Mouse (Mus musculus): ENCODE data around the gene Irf6. TPM values are rescaled to one million over a fixed set of nuclear protein-coding genes. Genes with fewer than 3 reads are reported as not detected.
A peak's percentile ranks its signal among the peaks of the same experiment; 100 is the strongest.

The Irf6 gene
- polyA plus RNA-seq, 1 experiment from 2014 or later: 3.0 TPM

DNA sequence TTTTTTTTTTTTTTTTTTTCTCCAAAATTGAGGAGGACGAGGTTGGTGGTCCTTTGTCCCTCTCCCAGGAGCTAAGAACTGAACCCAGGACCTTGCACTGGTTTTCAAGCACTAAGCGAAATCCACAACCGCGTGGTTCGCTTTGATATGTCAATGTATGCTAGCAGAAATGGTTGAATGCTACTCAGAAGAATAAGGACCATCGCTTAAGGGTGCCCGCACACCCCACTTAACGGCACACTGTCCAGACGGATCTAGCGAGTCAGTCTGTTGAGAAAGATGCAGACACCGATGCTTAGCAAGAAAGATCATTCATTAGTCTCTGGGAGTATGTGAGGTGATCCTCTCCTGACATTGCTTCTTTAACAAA, 22.5 kb upstream of the Irf6 start:
- H3K4me2 ChIP-seq (ENCODE audit: low read depth, low read length, severe bottlenecking): peak overlapping the region; percentile 60
- peaks cover 2% of the 10 kb centered on the region; the same call in 1 of the 2 replicates for H3K36me3 ChIP-seq (ENCODE audit: control insufficient read depth, insufficient read depth, low read length)
- WGBS: 26% methylated on average over 11 of the region's 11 CpGs
- peak overlapping the region; percentile 51 for H3K9ac ChIP-seq (ENCODE audit: low read length)
- H3K27me3 ChIP-seq (ENCODE audit: control insufficient read depth, insufficient read depth, low read length): no peaks in the 10 kb centered on the region
- DNase-seq (ENCODE audit: low spot score): peak; percentile 54
- ATAC-seq (replicated peaks; ENCODE audit: low FRiP score): no peak; the same call in 1 of the 2 replicates
- peak overlapping the region; percentile 97 for H3K4me3 ChIP-seq (ENCODE audit: low read depth, low read length)
- peaks cover 5% of the 10 kb centered on the region; the same call in 1 of the 2 replicates for H3K4me1 ChIP-seq (replicated peaks; ENCODE audit: control insufficient read depth, insufficient read depth, low read length)
- H3K27ac ChIP-seq (ENCODE audit: low read depth, low read length): no peak overlapping the region
- no peaks in the 10 kb centered on the region for H3K9me3 ChIP-seq (ENCODE audit: control insufficient read depth, low read length)

DNA sequence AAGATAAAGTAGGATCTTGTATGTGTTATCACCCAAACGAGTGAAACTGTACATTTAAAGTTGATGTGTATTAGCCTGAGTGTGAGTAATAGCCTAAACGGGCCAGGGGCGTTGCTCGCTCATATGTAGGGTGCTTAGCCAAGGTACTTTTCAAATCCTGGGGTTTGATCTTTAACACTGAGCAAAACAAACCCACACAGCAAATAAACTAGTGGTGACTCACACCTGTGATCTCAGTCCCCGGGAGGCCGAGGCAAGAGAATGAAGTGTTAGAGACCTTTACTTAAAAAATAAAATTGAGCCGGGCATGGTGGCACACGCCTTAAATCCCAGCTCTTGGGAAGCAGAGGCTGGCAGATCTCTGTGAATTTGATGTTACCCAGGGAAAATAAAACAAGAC, 22.1 kb upstream of the Irf6 start:
- Histone ChIP-seq H3K4me2 (ENCODE audit: low read depth, low read length, severe bottlenecking) (peak overlapping the region; percentile 60; the same call in 1 of the 2 replicates), H3K4me3 (ENCODE audit: low read depth, low read length) (peak overlapping the region; percentile 97; the same call in 1 of the 2 replicates), H3K36me3 (ENCODE audit: control insufficient read depth, insufficient read depth, low read length) (peaks cover 2% of the 10 kb centered on the region; the same call in 1 of the 2 replicates), H3K27ac (ENCODE audit: low read depth, low read length) (no peak overlapping the region), H3K4me1 (replicated peaks; ENCODE audit: control insufficient read depth, insufficient read depth, low read length) (peaks cover 5% of the 10 kb centered on the region; the same call in 1 of the 2 replicates), H3K9me3 (ENCODE audit: control insufficient read depth, low read length) (no peaks in the 10 kb centered on the region), H3K9ac (ENCODE audit: low read length) (peak overlapping the region; percentile 51), H3K27me3 (ENCODE audit: control insufficient read depth, insufficient read depth, low read length) (no peaks in the 10 kb centered on the region)
- 85% methylated on average over 8 of the region's 8 CpGs for WGBS
- DNase-seq (ENCODE audit: low spot score) (no peak), ATAC-seq (replicated peaks; ENCODE audit: low FRiP score) (no peak; the same call in 1 of the 2 replicates)

- WGBS: 88% methylated on average over 6 of the region's 6 CpGs
- H3K36me3 ChIP-seq (ENCODE audit: control insufficient read depth, insufficient read depth, low read length): peaks cover 2% of the 10 kb centered on the region; the same call in 1 of the 2 replicates
- DNase-seq (ENCODE audit: low spot score) (no peak), ATAC-seq (replicated peaks; ENCODE audit: low FRiP score) (no peak)
- no peak overlapping the region for H3K9ac ChIP-seq (ENCODE audit: low read length)
- H3K4me2 ChIP-seq (ENCODE audit: low read depth, low read length, severe bottlenecking): no peak overlapping the region
- peaks cover 5% of the 10 kb centered on the region; the same call in 1 of the 2 replicates for H3K4me1 ChIP-seq (replicated peaks; ENCODE audit: control insufficient read depth, insufficient read depth, low read length)
- H3K27ac ChIP-seq (ENCODE audit: low read depth, low read length): no peak overlapping the region
- no peaks in the 10 kb centered on the region for H3K27me3 ChIP-seq (ENCODE audit: control insufficient read depth, insufficient read depth, low read length)
- H3K9me3 ChIP-seq (ENCODE audit: control insufficient read depth, low read length): no peaks in the 10 kb centered on the region
- no peak overlapping the region for H3K4me3 ChIP-seq (ENCODE audit: low read depth, low read length)
Observed at GRCm38 (mm10) chr1:193131311-193131948, 21.5 kb upstream of the Irf6 start.

DNA sequence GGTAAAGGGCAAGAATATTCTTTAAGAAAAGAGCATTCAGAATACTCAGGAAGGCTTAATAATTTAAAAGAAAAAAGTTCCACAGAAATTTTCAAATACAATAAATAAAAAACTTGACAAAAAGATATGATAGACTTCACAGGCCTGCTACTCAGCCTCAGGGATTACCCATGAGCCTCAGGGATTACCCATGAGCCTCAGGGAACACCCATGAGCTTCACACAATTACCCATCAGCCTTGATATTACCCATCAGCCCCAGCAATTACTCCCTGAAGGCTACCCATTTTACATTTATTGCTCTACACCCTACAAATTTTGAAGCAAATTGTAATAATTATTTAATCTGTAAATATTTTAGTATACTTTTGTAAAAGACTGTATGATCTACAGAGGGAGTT, 20.5 kb upstream of the Irf6 start:
- H3K4me3 ChIP-seq (ENCODE audit: low read depth, low read length): no peak overlapping the region
- no peaks in the 10 kb centered on the region for H3K27me3 ChIP-seq (ENCODE audit: control insufficient read depth, insufficient read depth, low read length)
- DNase-seq (ENCODE audit: low spot score) (no peak), ATAC-seq (replicated peaks; ENCODE audit: low FRiP score) (no peak)
- no peak overlapping the region for H3K9ac ChIP-seq (ENCODE audit: low read length)
- peaks cover 2% of the 10 kb centered on the region; the same call in 1 of the 2 replicates for H3K36me3 ChIP-seq (ENCODE audit: control insufficient read depth, insufficient read depth, low read length)
- H3K4me2 ChIP-seq (ENCODE audit: low read depth, low read length, severe bottlenecking): no peak overlapping the region
- H3K27ac ChIP-seq (ENCODE audit: low read depth, low read length): no peak overlapping the region
- no peaks in the 10 kb centered on the region for H3K9me3 ChIP-seq (ENCODE audit: control insufficient read depth, low read length)
- peaks cover 5% of the 10 kb centered on the region; the same call in 1 of the 2 replicates for H3K4me1 ChIP-seq (replicated peaks; ENCODE audit: control insufficient read depth, insufficient read depth, low read length)

DNA sequence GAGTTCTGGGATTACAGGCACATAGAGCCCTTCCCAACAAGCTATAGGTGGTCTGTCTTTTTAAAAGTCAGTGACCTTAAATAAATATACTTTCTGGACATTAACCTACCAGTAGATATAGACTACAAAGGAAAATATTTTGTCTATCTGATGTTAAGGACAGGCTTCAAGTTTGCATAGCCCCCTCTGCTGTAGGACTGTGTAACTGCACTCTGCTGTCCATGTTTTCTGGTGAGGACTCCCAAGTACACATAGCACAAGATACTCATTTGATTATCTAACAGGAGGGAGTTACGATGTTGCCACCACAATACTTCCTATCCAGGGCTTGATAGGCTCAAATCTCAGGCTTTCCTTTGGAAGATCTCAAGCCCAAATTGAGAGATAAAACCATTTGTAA, 19.2 kb upstream of the Irf6 start:
- Histone ChIP-seq H3K9me3 (ENCODE audit: control insufficient read depth, low read length) (no peaks in the 10 kb centered on the region), H3K4me1 (replicated peaks; ENCODE audit: control insufficient read depth, insufficient read depth, low read length) (peaks cover 5% of the 10 kb centered on the region; the same call in 1 of the 2 replicates), H3K27me3 (ENCODE audit: control insufficient read depth, insufficient read depth, low read length) (no peaks in the 10 kb centered on the region), H3K4me2 (ENCODE audit: low read depth, low read length, severe bottlenecking) (no peak overlapping the region), H3K36me3 (ENCODE audit: control insufficient read depth, insufficient read depth, low read length) (no peaks in the 10 kb centered on the region), H3K27ac (ENCODE audit: low read depth, low read length) (no peak overlapping the region), H3K4me3 (ENCODE audit: low read depth, low read length) (no peak overlapping the region), H3K9ac (ENCODE audit: low read length) (no peak overlapping the region)
- DNase-seq (ENCODE audit: low spot score) (no peak), ATAC-seq (replicated peaks; ENCODE audit: low FRiP score) (no peak)
- WGBS: 83% methylated on average over 1 of the region's 1 CpGs

- DNase-seq (ENCODE audit: low spot score): no peak
Observed at GRCm38 (mm10) chr1:193138087-193138486, 14.8 kb upstream of the Irf6 start.

GRCm38 (mm10) chr1:193138669-193139068, 14.2 kb upstream of the Irf6 start:
- Histone ChIP-seq H3K9me3 (ENCODE audit: control insufficient read depth, low read length) (no peaks in the 10 kb centered on the region), H3K4me1 (replicated peaks; ENCODE audit: control insufficient read depth, insufficient read depth, low read length) (no peaks in the 10 kb centered on the region), H3K4me2 (ENCODE audit: low read depth, low read length, severe bottlenecking) (no peak overlapping the region), H3K9ac (ENCODE audit: low read length) (no peak overlapping the region), H3K27ac (ENCODE audit: low read depth, low read length) (no peak overlapping the region), H3K36me3 (ENCODE audit: control insufficient read depth, insufficient read depth, low read length) (no peaks in the 10 kb centered on the region), H3K4me3 (ENCODE audit: low read depth, low read length) (no peak overlapping the region), H3K27me3 (ENCODE audit: control insufficient read depth, insufficient read depth, low read length) (no peaks in the 10 kb centered on the region)
- 70% methylated on average over 3 of the region's 3 CpGs for WGBS
- no peak for DNase-seq (ENCODE audit: low spot score)
- no peak for ATAC-seq (replicated peaks; ENCODE audit: low FRiP score)

More at GRCm38 (mm10) chr1:193138087-193138486, 14.8 kb upstream of the Irf6 start:
- Histone ChIP-seq H3K4me1 (replicated peaks; ENCODE audit: control insufficient read depth, insufficient read depth, low read length) (no peaks in the 10 kb centered on the region), H3K9ac (ENCODE audit: low read length) (no peak overlapping the region), H3K4me2 (ENCODE audit: low read depth, low read length, severe bottlenecking) (no peak overlapping the region), H3K4me3 (ENCODE audit: low read depth, low read length) (no peak overlapping the region), H3K9me3 (ENCODE audit: control insufficient read depth, low read length) (no peaks in the 10 kb centered on the region), H3K27ac (ENCODE audit: low read depth, low read length) (no peak overlapping the region), H3K27me3 (ENCODE audit: control insufficient read depth, insufficient read depth, low read length) (no peaks in the 10 kb centered on the region), H3K36me3 (ENCODE audit: control insufficient read depth, insufficient read depth, low read length) (no peaks in the 10 kb centered on the region)
- no peak for ATAC-seq (replicated peaks; ENCODE audit: low FRiP score)
- 60% methylated on average over 7 of the region's 7 CpGs for WGBS

GRCm38 (mm10) chr1:193141118-193141517, 11.8 kb upstream of the Irf6 start:
- DNase-seq (ENCODE audit: low spot score): no peak
- no peaks in the 10 kb centered on the region for H3K27me3 ChIP-seq (ENCODE audit: control insufficient read depth, insufficient read depth, low read length)

GRCm38 (mm10) chr1:193142517-193143062, 10.3 kb upstream of the Irf6 start:
- no peaks in the 10 kb centered on the region for H3K4me1 ChIP-seq (replicated peaks; ENCODE audit: control insufficient read depth, insufficient read depth, low read length)
- no peaks in the 10 kb centered on the region for H3K9me3 ChIP-seq (ENCODE audit: control insufficient read depth, low read length)
- no peak overlapping the region for H3K27ac ChIP-seq (ENCODE audit: low read depth, low read length)
- ATAC-seq (replicated peaks; ENCODE audit: low FRiP score): no peak
- no peak overlapping the region for H3K4me2 ChIP-seq (ENCODE audit: low read depth, low read length, severe bottlenecking)
- H3K27me3 ChIP-seq (ENCODE audit: control insufficient read depth, insufficient read depth, low read length): no peaks in the 10 kb centered on the region
- H3K36me3 ChIP-seq (ENCODE audit: control insufficient read depth, insufficient read depth, low read length): no peaks in the 10 kb centered on the region
- H3K9ac ChIP-seq (ENCODE audit: low read length): no peak overlapping the region
- no peak for DNase-seq (ENCODE audit: low spot score)
- WGBS: 87% methylated on average over 8 of the region's 8 CpGs
- H3K4me3 ChIP-seq (ENCODE audit: low read depth, low read length): no peak overlapping the region

More at GRCm38 (mm10) chr1:193141118-193141517, 11.8 kb upstream of the Irf6 start:
- no peaks in the 10 kb centered on the region for H3K9me3 ChIP-seq (ENCODE audit: control insufficient read depth, low read length)
- H3K9ac ChIP-seq (ENCODE audit: low read length): no peak overlapping the region
- H3K4me3 ChIP-seq (ENCODE audit: low read depth, low read length): no peak overlapping the region
- ATAC-seq (replicated peaks; ENCODE audit: low FRiP score): no peak
- no peaks in the 10 kb centered on the region for H3K36me3 ChIP-seq (ENCODE audit: control insufficient read depth, insufficient read depth, low read length)
- H3K4me2 ChIP-seq (ENCODE audit: low read depth, low read length, severe bottlenecking): no peak overlapping the region
- no peaks in the 10 kb centered on the region for H3K4me1 ChIP-seq (replicated peaks; ENCODE audit: control insufficient read depth, insufficient read depth, low read length)
- H3K27ac ChIP-seq (ENCODE audit: low read depth, low read length): no peak overlapping the region
- WGBS: 81% methylated on average over 7 of the region's 7 CpGs

Measured in forebrain, embryonic 11.5 days (tissue).